Mouse (Mus musculus) heart, postnatal 0 days (tissue): ENCODE measurements around the gene Fez1. TPM values are rescaled to one million over a fixed set of nuclear protein-coding genes. Genes with fewer than 3 reads are reported as not detected.
A peak's percentile ranks its signal among the peaks of the same experiment; 100 is the strongest.

ENCODE experiments used
- ATAC-seq: fragments of 200-750 bp; cut with Nextera tagmentation; 2 replicates; pipeline ENCODE4 v1.8.0; 2017; ENCODE audit warnings: low read depth, moderate number of reproducible peaks, moderate library complexity; ENCODE audit not compliant: insufficient read depth
- DNase-seq: peaks from one replicate; pipeline ENCODE4 v3.0.0-alpha.2; 2016; ENCODE audit warnings: low spot score
- H3K27ac ChIP-seq: fragments of 300-500 bp; sonication (generic); 2 replicates; pipeline ENCODE4 v1.5.1; 2014; ENCODE audit warnings: low read depth, mild to moderate bottlenecking
- H3K27me3 ChIP-seq: fragments of 300-500 bp; sonication (generic); 2 replicates; pipeline ENCODE4 v1.6.1; 2014; ENCODE audit warnings: low read length, mixed read lengths; ENCODE audit not compliant: control insufficient read depth, insufficient read depth
- H3K36me3 ChIP-seq: fragments of 300-500 bp; sonication (generic); replicated peaks from 2 replicates; pipeline ENCODE4 v1.6.1; 2014; ENCODE audit warnings: low read length, mixed read lengths; ENCODE audit not compliant: control insufficient read depth, insufficient read depth
- H3K4me1 ChIP-seq: fragments of 300-500 bp; sonication (generic); 2 replicates; pipeline ENCODE4 v1.6.1; 2014; ENCODE audit warnings: antibody characterized with exemption; ENCODE audit not compliant: control insufficient read depth, insufficient read depth
- H3K4me2 ChIP-seq: fragments of 300-500 bp; sonication (generic); 2 replicates; pipeline ENCODE4 v1.6.1; 2014; ENCODE audit warnings: low read depth, mild to moderate bottlenecking, low read length, moderate library complexity
- H3K4me3 ChIP-seq: fragments of 300-500 bp; sonication (generic); 2 replicates; pipeline ENCODE4 v1.5.1; 2014; ENCODE audit warnings: low read depth, low read length
- H3K9ac ChIP-seq: fragments of 300-500 bp; sonication (generic); replicated peaks from 2 replicates; pipeline ENCODE4 v1.6.1; 2014; ENCODE audit warnings: low read depth, low read length, mixed read lengths
- H3K9me3 ChIP-seq: fragments of 300-500 bp; sonication (generic); replicated peaks from 2 replicates; pipeline ENCODE4 v1.6.1; 2016; ENCODE audit warnings: low read length; ENCODE audit not compliant: control insufficient read depth
- CTCF ChIP-seq: IDR thresholded peaks from 2 replicates; pipeline ENCODE4 v1.5.1; 2016; ENCODE audit warnings: antibody characterized with exemption, control low read depth, low read depth
- EP300 ChIP-seq: IDR thresholded peaks from 2 replicates; pipeline ENCODE4 v1.6.1; 2016; ENCODE audit warnings: antibody characterized with exemption, low read depth
- WGBS: fragments of 180-500 bp; shearing (Covaris S2); extraction: QIAGEN DNeasy Blood & Tissue Kit; methylation state at CpG from one replicate; pipeline ENCODE4 v1.1.7; 2014; 5-methylcytosine and 5-hydroxymethylcytosine counted together
- polyA plus RNA-seq: library from polyadenylated mRNA; unstranded; fragments of >200 nt; fragmentation: Nextera tagmentation; extraction: Ambion mirVana; gene quantifications from 2 replicates; pipeline ENCODE4 v1.2.1, GENCODE M21; 2015
- total RNA-seq: library from RNA; depleted of rRNA; stranded (reverse); fragments of >200 nt; gene quantifications from 2 replicates; pipeline ENCODE4 v1.2.3, GENCODE M21; 2014; ENCODE audit warnings: low replicate concordance

Gene Fez1
- total and polyA plus RNA-seq, 2 experiments from 2014 or later, result 0.34 to 0.93 TPM

GRCm38 (mm10) chr9:36822024-36822423 is 360 bp downstream of the Fez1 start:
- Histone ChIP-seq H3K27ac (no peak overlapping the region), H3K4me2 (no peak overlapping the region), H3K27me3 (no peaks in the 10 kb centered on the region), H3K9me3 (no peaks in the 10 kb centered on the region), H3K9ac (no peak overlapping the region), H3K4me1 (no peaks in the 10 kb centered on the region), H3K4me3 (no peak overlapping the region), H3K36me3 (no peaks in the 10 kb centered on the region)
- DNase-seq (no peak), ATAC-seq (no peak)
- no peak for TF ChIP-seq CTCF
- no peak for TF ChIP-seq EP300
- 52% methylated on average over 2 of the region's 2 CpGs for WGBS

GRCm38 (mm10) chr9:36826612-36827363 is 5.1 kb downstream of the Fez1 start:
- no peaks in the 10 kb centered on the region for H3K4me1 ChIP-seq
- ATAC-seq, result no peak
- no peak for DNase-seq
- TF ChIP-seq CTCF, result no peak
- TF ChIP-seq EP300, result no peak
- no peak overlapping the region for H3K4me2 ChIP-seq
- H3K27me3 ChIP-seq, result peaks cover 5% of the 10 kb centered on the region; the same call in 1 of the 2 replicates
- H3K9ac ChIP-seq, result no peak overlapping the region
- no peak overlapping the region for H3K4me3 ChIP-seq
- 43% methylated on average over 2 of the region's 2 CpGs for WGBS
- H3K27ac ChIP-seq, result no peak overlapping the region
- no peaks in the 10 kb centered on the region for H3K9me3 ChIP-seq
- H3K36me3 ChIP-seq, result no peaks in the 10 kb centered on the region

GRCm38 (mm10) chr9:36831401-36831800 is 9.7 kb downstream of the Fez1 start:
- H3K9me3 ChIP-seq, result no peaks in the 10 kb centered on the region
- no peak for TF ChIP-seq EP300
- no peak for TF ChIP-seq CTCF
- H3K27me3 ChIP-seq, result peaks cover 25% of the 10 kb centered on the region
- no peak overlapping the region for H3K4me2 ChIP-seq
- H3K9ac ChIP-seq, result no peak overlapping the region
- ATAC-seq (no peak), DNase-seq (no peak)
- H3K4me1 ChIP-seq, result 0 out of 2 replicates have a peak, but pooled peaks cover 5% of the 10 kb centered on the region
- 67% methylated on average over 6 of the region's 6 CpGs for WGBS
- no peak overlapping the region for H3K27ac ChIP-seq
- no peak overlapping the region for H3K4me3 ChIP-seq
- H3K36me3 ChIP-seq, result no peaks in the 10 kb centered on the region

- no peak for TF ChIP-seq CTCF
- no peak for TF ChIP-seq EP300
- Histone ChIP-seq H3K27me3 (peaks cover 25% of the 10 kb centered on the region), H3K27ac (no peak overlapping the region), H3K9ac (no peak overlapping the region), H3K4me2 (peak overlapping the region; percentile 81), H3K36me3 (no peaks in the 10 kb centered on the region), H3K9me3 (no peaks in the 10 kb centered on the region), H3K4me3 (peak overlapping the region; percentile 49), H3K4me1 (0 out of 2 replicates have a peak, but pooled peaks cover 5% of the 10 kb centered on the region)
- ATAC-seq, result peak; percentile 89
- 2% methylated on average over 32 of the region's 32 CpGs for whole genome bisulfite sequencing
- peak; percentile 58 for DNase-seq
Measured at GRCm38 (mm10) chr9:36832529-36832928, 10.9 kb downstream of the Fez1 start.

- Histone ChIP-seq H3K27ac (no peak overlapping the region), H3K4me3 (peak overlapping the region; percentile 49), H3K36me3 (no peaks in the 10 kb centered on the region), H3K9me3 (no peaks in the 10 kb centered on the region), H3K27me3 (peaks cover 25% of the 10 kb centered on the region), H3K4me2 (peak overlapping the region; percentile 81), H3K9ac (no peak overlapping the region), H3K4me1 (0 out of 2 replicates have a peak, but pooled peaks cover 5% of the 10 kb centered on the region)
- peak; percentile 12; the same call in 1 of the 2 replicates for ATAC-seq
- no peak for DNase-seq
- TF ChIP-seq CTCF (no peak), EP300 (no peak)
- WGBS, result 3% methylated on average over 31 of the region's 31 CpGs
Measured at GRCm38 (mm10) chr9:36833043-36833881, 11.6 kb downstream of the Fez1 start.
